Mouse (Mus musculus) kidney, adult 9 months (tissue): Measurements from ENCODE around the gene Psmb5.

Experiments
- DNase-seq: peaks from one replicate; pipeline ENCODE4 v3.0.0; 2022

Gene Psmb5

GRCm38 (mm10) chr14:54617897-54618365 lies at the start of gene Psmb5:
Psmb5 (minus strand) TSS chr14:54618022.
- DNase-seq, result peak; percentile 93

GRCm38 (mm10) chr14:54664477-54665222 lies 46.8 kb upstream of the Psmb5 start:
- no peak for DNase-seq

GRCm38 (mm10) chr14:54660009-54660408 lies 42.2 kb upstream of the Psmb5 start:
- peak; percentile 37 for DNase-seq

GRCm38 (mm10) chr14:54653496-54653895 lies 35.7 kb upstream of the Psmb5 start:
- DNase-seq, result peak; percentile 94

- no peak for DNase-seq
These were observed 35.0 kb upstream of the Psmb5 start for GRCm38 (mm10) chr14:54652787-54653186.

- DNase-seq, result no peak
These were observed 33.7 kb upstream of the Psmb5 start for GRCm38 (mm10) chr14:54651556-54651955.

GRCm38 (mm10) chr14:54650621-54651454 lies 33.0 kb upstream of the Psmb5 start:
- DNase-seq, result peak; percentile 92

GRCm38 (mm10) chr14:54647900-54648299 lies 30.1 kb upstream of the Psmb5 start:
- DNase-seq, result no peak

GRCm38 (mm10) chr14:54646898-54647636 lies 29.2 kb upstream of the Psmb5 start:
- no peak for DNase-seq

GRCm38 (mm10) chr14:54646455-54646854 lies 28.6 kb upstream of the Psmb5 start:
- DNase-seq, result no peak

GRCm38 (mm10) chr14:54644294-54644693 lies 26.5 kb upstream of the Psmb5 start:
- no peak for DNase-seq

- no peak for DNase-seq
These were observed 25.2 kb upstream of the Psmb5 start for GRCm38 (mm10) chr14:54643011-54643410.

- no peak for DNase-seq
These were observed 24.6 kb upstream of the Psmb5 start for GRCm38 (mm10) chr14:54642224-54642944.

- DNase-seq, result peak; percentile 88
These were observed 23.6 kb upstream of the Psmb5 start, which contains the start of gene Cdh24 for GRCm38 (mm10) chr14:54641305-54641969. Cdh24 (minus strand) TSS chr14:54641364.

- no peak for DNase-seq
These were observed 23.1 kb upstream of the Psmb5 start, which contains the start of gene Gm17606 for GRCm38 (mm10) chr14:54640946-54641304. Gm17606 (plus strand) TSS chr14:54640952.

GRCm38 (mm10) chr14:54640121-54640520 lies 22.3 kb upstream of the Psmb5 start:
- DNase-seq, result no peak

GRCm38 (mm10) chr14:54638210-54638609 lies 20.4 kb upstream of the Psmb5 start:
- DNase-seq, result no peak

- DNase-seq, result peak; percentile 43
These were observed 19.1 kb upstream of the Psmb5 start for GRCm38 (mm10) chr14:54636954-54637353.

- DNase-seq, result no peak
These were observed 16.4 kb upstream of the Psmb5 start for GRCm38 (mm10) chr14:54634182-54634581.

GRCm38 (mm10) chr14:54632252-54632651 lies 14.4 kb upstream of the Psmb5 start:
- DNase-seq, result no peak

- no peak for DNase-seq
These were observed 13.4 kb upstream of the Psmb5 start for GRCm38 (mm10) chr14:54631240-54631599.
